Mouse (Mus musculus) kidney, adult 2 months (tissue): ENCODE data around the gene Gm20431. TPM values are rescaled to one million over a fixed set of nuclear protein-coding genes. Genes with fewer than 3 reads are reported as not detected.
"Not testable (repeated sequence)": the region's sequence is repeated elsewhere in the genome, so short reads cannot be mapped to it uniquely, and the experiment has no call there.

Experiments used
- DNase-seq: peaks from one replicate; pipeline ENCODE4 v3.0.0; 2021
- H3K27ac ChIP-seq: fragments of 200-500 bp; 2 replicates; pipeline ENCODE4 v1.5.1; 2012; ENCODE audit warnings: low read depth, low read length, control low read depth, inconsistent platforms; ENCODE audit not compliant: insufficient read depth
- H3K27me3 ChIP-seq: fragments of 200-500 bp; replicated peaks from 2 replicates; pipeline ENCODE4 v1.6.1; 2012; ENCODE audit warnings: mild to moderate bottlenecking, moderate library complexity, low read length, inconsistent platforms; ENCODE audit not compliant: control insufficient read depth, insufficient read depth
- H3K36me3 ChIP-seq: fragments of 200-500 bp; 2 replicates; pipeline ENCODE4 v1.6.1; 2012; ENCODE audit warnings: mild to moderate bottlenecking, moderate library complexity, low read length, inconsistent platforms; ENCODE audit not compliant: control insufficient read depth, insufficient read depth
- H3K4me1 ChIP-seq: fragments of 200-500 bp; 2 replicates; pipeline ENCODE4 v1.6.1; 2011; ENCODE audit warnings: low read length; ENCODE audit not compliant: control insufficient read depth, insufficient read depth
- H3K4me3 ChIP-seq: fragments of 200-500 bp; 2 replicates; pipeline ENCODE4 v1.5.1; 2011; ENCODE audit warnings: mild to moderate bottlenecking, low read depth, low read length, control low read depth; ENCODE audit not compliant: insufficient read depth
- CTCF ChIP-seq: fragments of 200-500 bp; conservative IDR thresholded peaks from 2 replicates; pipeline ENCODE4 v1.5.1; 2011; ENCODE audit warnings: low read depth, mild to moderate bottlenecking, control low read depth, low read length, moderate library complexity, mixed read lengths; ENCODE audit not compliant: insufficient read depth, insufficient read length
- POLR2A ChIP-seq: fragments of 200-500 bp; IDR thresholded peaks from one replicate; pipeline ENCODE4 v1.6.1; 2011; ENCODE audit warnings: low read depth, low read length, control low read depth
- WGBS: fragments of 180-500 bp; shearing (Covaris S2); methylation state at CpG from one replicate; pipeline ENCODE4 v1.1.7; 2018; 5-methylcytosine and 5-hydroxymethylcytosine counted together
- polyA plus RNA-seq: library from polyadenylated mRNA; depleted of rRNA; stranded (reverse); fragments of >200 nt; gene quantifications from 2 replicates; pipeline ENCODE4 v1.2.3, GENCODE M21; 2012

Gm20431 gene
- polyA plus RNA-seq, 1 experiment = 30.7 TPM

GRCm38 (mm10) chr2:167622352-167622751 is 38.9 kb downstream of the Gm20431 start:
- H3K27me3 ChIP-seq = no peaks in the 10 kb centered on the region
- DNase-seq = peak; percentile 68
- 16% methylated on average over 13 of the region's 13 CpGs for WGBS
- H3K4me3 ChIP-seq = no peak overlapping the region
- no peak overlapping the region for H3K27ac ChIP-seq
- no peak for TF ChIP-seq POLR2A
- no peak for TF ChIP-seq CTCF
- no peaks in the 10 kb centered on the region for H3K36me3 ChIP-seq
- H3K4me1 ChIP-seq = peaks cover 13% of the 10 kb centered on the region

- 62% methylated on average over 9 of the region's 9 CpGs for WGBS
- Histone ChIP-seq H3K27ac (no peak overlapping the region), H3K4me3 (no peak overlapping the region), H3K4me1 (peaks cover 13% of the 10 kb centered on the region), H3K27me3 (no peaks in the 10 kb centered on the region), H3K36me3 (no peaks in the 10 kb centered on the region)
- DNase-seq = no peak
- TF ChIP-seq CTCF = no peak
- TF ChIP-seq POLR2A = no peak
Observed at GRCm38 (mm10) chr2:167621255-167622087, 39.8 kb downstream of the Gm20431 start.

- TF ChIP-seq CTCF = no peak
- no peak for TF ChIP-seq POLR2A
- Histone ChIP-seq H3K4me1 (peaks cover 7% of the 10 kb centered on the region), H3K27me3 (no peaks in the 10 kb centered on the region), H3K4me3 (no peak overlapping the region), H3K27ac (no peak overlapping the region), H3K36me3 (no peaks in the 10 kb centered on the region)
- WGBS = 69% methylated on average over 4 of the region's 4 CpGs
- DNase-seq = no peak
Observed at GRCm38 (mm10) chr2:167617472-167617871, 43.8 kb downstream of the Gm20431 start.

GRCm38 (mm10) chr2:167617034-167617433 is 44.3 kb downstream of the Gm20431 start:
- WGBS = 40% methylated on average over 3 of the region's 3 CpGs
- no peaks in the 10 kb centered on the region for H3K27me3 ChIP-seq
- H3K27ac ChIP-seq = no peak overlapping the region
- H3K4me3 ChIP-seq = no peak overlapping the region
- H3K4me1 ChIP-seq = peaks cover 3% of the 10 kb centered on the region
- no peaks in the 10 kb centered on the region for H3K36me3 ChIP-seq
- DNase-seq = no peak
- TF ChIP-seq CTCF = no peak
- TF ChIP-seq POLR2A = no peak

GRCm38 (mm10) chr2:167613335-167613734 is 48.0 kb downstream of the Gm20431 start:
- DNase-seq, H3K27me3 ChIP-seq, H3K36me3 ChIP-seq, H3K4me3 ChIP-seq, H3K4me1 ChIP-seq, H3K27ac ChIP-seq: not testable (repeated sequence)
- WGBS = 95% methylated on average over 7 of the region's 7 CpGs

GRCm38 (mm10) chr2:167612122-167612521 is 49.2 kb downstream of the Gm20431 start:
- H3K36me3 ChIP-seq = no peaks in the 10 kb centered on the region; the same call in 1 of the 2 replicates
- 91% methylated on average over 14 of the region's 14 CpGs for WGBS
- H3K27ac ChIP-seq = no peak overlapping the region
- no peak overlapping the region for H3K4me3 ChIP-seq
- DNase-seq = no peak
- H3K27me3 ChIP-seq = no peaks in the 10 kb centered on the region
- no peaks in the 10 kb centered on the region for H3K4me1 ChIP-seq
- TF ChIP-seq CTCF (no peak), POLR2A (no peak)

GRCm38 (mm10) chr2:167611287-167611686 is 50.0 kb downstream of the Gm20431 start:
- H3K27me3 ChIP-seq = no peaks in the 10 kb centered on the region
- H3K27ac ChIP-seq = no peak overlapping the region
- TF ChIP-seq CTCF (no peak), POLR2A (no peak)
- no peaks in the 10 kb centered on the region; the same call in 1 of the 2 replicates for H3K36me3 ChIP-seq
- H3K4me1 ChIP-seq = no peaks in the 10 kb centered on the region
- DNase-seq = no peak
- H3K4me3 ChIP-seq = no peak overlapping the region
- WGBS = 89% methylated on average over 10 of the region's 10 CpGs
